In the genomic region with DNA sequence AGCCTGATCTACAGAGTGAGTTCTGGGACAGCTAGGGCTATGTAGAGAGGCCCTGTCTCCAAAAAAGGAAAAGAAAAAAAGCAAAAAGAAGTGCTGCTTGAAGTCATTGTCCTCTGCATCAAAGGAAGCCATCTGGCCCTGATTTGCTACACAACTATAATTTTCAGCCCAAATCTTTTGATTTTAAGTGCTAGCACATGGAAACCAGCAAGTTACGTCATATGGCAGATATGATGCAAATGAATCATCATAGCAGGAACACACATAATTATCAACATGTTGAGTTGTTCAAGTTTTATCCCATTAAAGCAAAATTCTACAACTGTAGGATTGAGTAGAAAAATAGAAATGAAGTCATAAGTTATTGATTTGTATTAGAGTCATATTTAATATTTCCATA, we compare ENCODE assay signal across 19 mouse cellular contexts. TPM values are rescaled to one million over a fixed set of nuclear protein-coding genes. Genes with fewer than 3 reads are reported as not detected.
DNase-seq lines count a peak whose midpoint lies in the region; TF ChIP-seq lines count a peak whose summit lies in the region.
"Had no signal": no experiment of that assay in that cellular context is flagged by ENCODE, and none has a peak within 500 bp of the region (broad histone marks: within the 10 kb centered on the region; RNA-seq: fewer than 3 reads in every experiment).

No protein-coding gene starts in this region.

- no peak for TF ChIP-seq POLR2A in embryonic fibroblast, embryonic 13.5 days (IDR thresholded peaks at IDR 0.05; ENCODE audit: low read depth, low read length)

- peak overlapping the region; percentile 38; the same call in 1 of the 2 replicates for H3K27ac ChIP-seq in embryonic fibroblast, embryonic 13.5 days (ENCODE audit: insufficient read depth, low read length)
- H3K27ac ChIP-seq: embryonic facial prominence, embryonic 12.5 days; forebrain, embryonic 13.5 days; forebrain, embryonic 15.5 days had no signal

- H3K4me3 ChIP-seq in embryonic fibroblast, embryonic 13.5 days (ENCODE audit: insufficient read depth, low read length), result no peak overlapping the region
- H3K4me3 ChIP-seq: embryonic facial prominence, embryonic 12.5 days; erythroblast, embryonic 14.5 days; forebrain, embryonic 13.5 days; forebrain, embryonic 15.5 days had no signal

- no peak for TF ChIP-seq CTCF in embryonic fibroblast, embryonic 13.5 days (IDR thresholded peaks at IDR 0.05; ENCODE audit: borderline replicate concordance, insufficient read depth, low read length)

- peaks cover 2% of the 10 kb centered on the region; the same call in 1 of the 2 replicates for H3K4me1 ChIP-seq in embryonic fibroblast, embryonic 13.5 days (ENCODE audit: control insufficient read depth, insufficient read depth, low read length)
- H3K4me1 ChIP-seq: embryonic facial prominence, embryonic 12.5 days; forebrain, embryonic 13.5 days; forebrain, embryonic 15.5 days had no signal

- intact Hi-C loops in heart, postnatal 36 days (cut with DNase I), result no loop called here

- DNase-seq in heart, adult 11 months, result peak; percentile 33
- no peak for DNase-seq in heart, postnatal 36 days
- peak; percentile 13 for DNase-seq in 416B (ENCODE audit: low read depth)
- DNase-seq in left cerebral cortex, adult 11 months (ENCODE audit: low spot score), result no peak
- no peak for DNase-seq in left cerebral cortex, adult 9 months (ENCODE audit: low spot score in 2 of 2)
- DNase-seq: adrenal gland, adult 8-10 months; adrenal gland, postnatal 14 days; adrenal gland, postnatal 36 days; cerebellum, adult 11-12 months; cerebellum, adult 2 months; cerebellum, adult 9-10 months; cerebellum, postnatal 10 days; cerebellum, postnatal 25 days; forebrain, postnatal 0 days had no signal

RNA-seq across cellular contexts. Expression of a gene that starts 10.5 kb away (rescaled TPM):
- total RNA-seq in heart, postnatal 36 days (2021), result 10 to 100 TPM; 54.4 to 64.3 TPM
- polyA plus RNA-seq in embryonic fibroblast, embryonic 13.5 days (2011; ENCODE audit: insufficient read length, low read depth, missing spikeins), result 53.8 and 61.5 TPM in 2 replicates

RNA-seq across cellular contexts. Expression of a gene that starts 28.6 kb away (rescaled TPM):
- 10 to 100 TPM; 44.9 to 47.2 TPM for total RNA-seq in heart, postnatal 36 days (2021)
- polyA plus RNA-seq in embryonic fibroblast, embryonic 13.5 days (2011; ENCODE audit: insufficient read length, low read depth, missing spikeins), result 51.4 and 57.3 TPM in 2 replicates

RNA-seq across cellular contexts. Expression of a gene that starts 47.1 kb away (rescaled TPM):
- 100 to 1,000 TPM; 210 to 214 TPM for total RNA-seq in heart, postnatal 36 days (2021)
- 448 and 450 TPM in 2 replicates for polyA plus RNA-seq in embryonic fibroblast, embryonic 13.5 days (2011; ENCODE audit: insufficient read length, low read depth, missing spikeins)

Comparison
In these comparisons a context has a peak if more than half of its experiments do, and no peak if none do; other contexts are left out.
1. DNase-seq: peak in heart, adult 11 months (single experiment) and 416B (single experiment); none in heart, postnatal 36 days (0 of 2), left cerebral cortex, adult 11 months (single experiment) and left cerebral cortex, adult 9 months (0 of 2).